Mouse (Mus musculus) adrenal gland, adult 8-10 months (tissue): ENCODE data around the gene Ppara. TPM values are rescaled to one million over a fixed set of nuclear protein-coding genes. Genes with fewer than 3 reads are reported as not detected.

Source experiments
- DNase-seq: peaks from one replicate; pipeline ENCODE4 v3.0.0; 2022
- total RNA-seq, 4 experiments: library from RNA; stranded (reverse); gene quantifications; 2 replicates each; pipeline ENCODE4 v1.2.4; 2022

Gene Ppara
- total RNA-seq, 4 experiments from 2014 or later, result 6.9 to 25.9 (median 18.7) TPM

DNA sequence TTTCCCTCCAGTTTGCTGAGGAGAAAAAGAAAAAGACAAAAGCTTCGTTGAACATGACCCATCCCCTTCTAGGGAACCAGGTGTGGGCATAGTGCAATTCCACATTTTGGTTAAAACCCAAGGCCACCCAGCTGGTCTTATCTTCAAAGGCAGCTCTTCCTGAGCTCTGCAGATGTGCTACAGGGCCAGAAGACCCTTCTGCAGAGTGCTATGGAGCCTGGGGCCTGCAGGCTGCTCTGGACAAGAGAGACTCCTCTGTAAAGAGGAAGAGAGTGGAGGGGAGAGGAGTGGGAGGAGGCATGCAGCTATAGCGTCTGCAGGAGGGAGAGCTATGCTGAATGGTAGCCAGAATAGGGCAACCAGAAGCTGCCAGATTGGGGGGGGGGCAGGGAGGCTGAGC is 4.8 kb upstream of the Ppara start:
- no peak for DNase-seq

DNA sequence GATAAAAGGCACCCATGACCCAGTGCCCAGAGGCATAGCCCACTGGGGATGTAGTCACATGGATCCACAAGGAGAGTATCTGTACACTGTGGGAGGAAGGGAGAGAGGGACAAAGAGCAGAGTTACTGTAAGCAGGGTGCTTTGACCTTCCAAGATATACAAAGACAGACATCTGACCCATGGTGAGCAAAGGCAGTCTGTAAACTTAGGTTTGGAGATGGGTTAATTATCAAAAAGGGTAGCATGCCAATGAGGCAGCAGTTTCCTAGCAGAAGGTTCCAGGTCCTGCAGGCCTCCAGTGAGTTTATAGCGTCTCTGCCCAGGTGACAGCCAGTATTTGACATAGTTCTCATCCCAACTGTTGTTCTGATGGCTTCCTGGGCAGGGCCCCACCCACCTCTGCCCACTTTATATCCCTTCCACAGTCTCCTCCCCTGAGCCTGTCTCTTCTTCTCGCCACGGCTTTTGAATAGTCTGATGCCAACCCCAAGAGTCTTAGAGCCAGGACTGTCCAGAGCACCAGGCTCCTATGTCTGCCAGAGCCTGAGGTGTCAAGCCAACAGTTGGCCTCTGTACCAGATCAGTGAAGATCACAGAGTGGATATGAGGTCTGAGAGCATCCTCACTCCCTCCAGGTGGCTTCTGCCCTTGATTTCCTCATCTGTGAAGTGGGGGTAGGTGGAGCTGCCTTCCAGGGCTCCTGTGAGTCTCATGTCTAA is 2.7 kb upstream of the Ppara start:
- no peak for DNase-seq

DNA sequence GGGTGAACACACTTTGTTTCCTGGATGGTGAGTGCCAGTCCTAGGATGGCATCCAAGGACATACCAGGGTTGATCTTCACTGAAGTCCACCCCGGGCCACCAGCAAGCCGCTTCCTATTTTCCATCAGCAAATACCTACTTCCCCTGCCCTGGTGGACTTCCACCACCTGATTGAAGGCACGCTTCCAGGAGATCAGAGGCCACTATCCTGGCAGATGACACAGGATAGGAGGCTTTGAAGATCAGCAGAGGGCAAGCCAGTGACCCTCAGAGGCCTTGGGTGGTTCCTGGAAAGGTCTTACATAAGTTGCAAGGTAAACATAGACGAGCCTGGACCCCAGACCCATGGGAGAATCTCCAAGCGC is 2.2 kb upstream of the Ppara start:
- DNase-seq, result no peak

DNA sequence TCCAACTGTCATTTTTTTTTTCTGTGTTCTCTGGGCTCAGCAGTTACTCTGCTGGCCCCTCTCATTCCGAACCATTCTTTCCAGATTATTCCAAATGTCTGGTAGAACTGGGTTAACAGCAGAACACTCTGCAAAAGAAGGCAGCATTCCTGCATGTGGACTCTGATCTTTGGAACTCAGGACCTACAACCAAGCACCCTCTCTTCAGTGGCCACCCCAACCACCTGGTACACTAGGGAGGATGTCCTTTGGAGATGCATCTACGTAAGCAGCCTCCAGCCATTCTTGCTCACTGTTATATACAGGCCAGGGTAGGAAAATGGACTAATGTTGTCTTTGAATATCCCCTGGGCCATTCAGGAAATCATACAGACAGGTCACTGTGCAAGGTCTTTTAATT is 1.1 kb upstream of the Ppara start:
- DNase-seq, result no peak

GRCm38 (mm10) chr15:85734148-85734547 is 635 bp upstream of the Ppara start:
- DNase-seq, result no peak

DNA sequence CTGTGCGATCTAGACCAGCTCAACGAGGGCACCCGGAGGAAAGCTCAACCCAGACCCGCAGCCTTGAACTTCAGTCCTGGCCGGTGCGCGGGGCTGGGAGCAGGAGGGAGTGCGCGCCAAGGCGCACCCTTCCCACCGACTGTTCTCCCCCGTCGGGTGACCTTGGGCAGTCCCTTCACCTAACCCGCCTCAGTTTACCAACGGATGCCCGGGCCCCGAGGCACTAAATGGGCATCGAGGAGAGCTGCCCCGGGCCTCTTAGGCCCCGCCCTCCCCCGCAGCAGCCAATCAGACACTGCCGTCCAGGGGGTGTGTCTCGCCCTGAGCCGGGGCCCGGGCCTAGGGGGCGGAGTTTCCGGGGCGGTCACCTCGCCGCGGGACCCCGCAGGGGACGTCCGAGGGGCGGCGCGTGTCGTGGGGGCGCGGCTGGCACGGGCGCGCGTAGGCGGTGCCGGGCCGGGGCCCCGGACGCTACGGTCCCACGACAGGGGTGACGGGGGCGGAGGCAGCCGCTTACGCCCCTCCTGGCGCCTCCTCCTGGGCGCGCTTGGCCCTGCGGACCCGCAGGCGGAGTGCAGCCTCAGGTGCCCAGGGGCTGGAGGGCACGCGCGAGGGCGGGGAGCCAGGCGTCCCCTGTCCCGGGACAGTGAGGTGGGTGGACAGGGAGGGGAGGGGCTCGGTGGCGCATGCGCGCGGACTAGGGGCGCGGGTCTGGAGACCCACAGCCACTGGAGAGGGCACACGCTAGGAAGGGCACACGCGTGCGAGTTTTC is 466 bp downstream of the Ppara start:
- DNase-seq, result peak; percentile 96

DNA sequence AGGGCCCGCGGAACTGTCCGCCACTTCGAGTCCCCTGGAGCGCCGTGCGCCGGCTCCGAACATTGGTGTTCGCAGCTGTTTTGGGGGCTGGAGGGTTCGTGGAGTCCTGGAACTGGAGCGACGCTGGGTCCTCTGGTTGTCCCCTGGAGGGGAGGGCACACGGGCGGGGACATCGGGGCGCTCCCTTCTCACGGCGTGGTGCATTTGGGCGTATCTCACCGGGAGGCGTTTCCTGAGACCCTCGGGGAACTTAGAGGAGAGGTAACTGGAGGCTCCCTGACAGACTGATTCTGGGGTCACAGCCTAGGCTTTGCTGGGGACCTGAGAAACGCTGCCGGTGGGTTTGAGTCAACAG is 1.0 kb downstream of the Ppara start:
- DNase-seq, result no peak

- DNase-seq, result no peak
Measured at GRCm38 (mm10) chr15:85736506-85736905, 1.7 kb downstream of the Ppara start.

DNA sequence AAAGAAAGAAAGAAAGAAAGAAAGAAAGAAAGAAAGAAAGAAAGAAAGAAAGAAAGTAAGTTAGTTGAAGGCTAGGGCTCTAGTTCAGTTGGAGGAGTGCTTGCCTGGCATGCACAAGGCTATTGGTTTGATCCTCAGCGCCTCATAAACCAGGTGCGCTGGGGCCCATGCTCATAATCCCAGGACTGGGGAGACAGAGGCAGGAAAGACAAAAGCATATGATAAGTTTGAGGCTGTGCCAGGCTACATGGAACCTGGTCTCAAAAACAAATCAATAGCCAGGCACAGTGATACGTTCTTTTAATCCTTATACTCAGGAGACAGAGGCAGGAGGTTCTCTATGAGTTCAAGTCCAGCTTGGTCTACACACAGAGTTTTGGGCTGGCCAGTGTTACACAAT is 3.6 kb downstream of the Ppara start:
- DNase-seq, result no peak

DNA sequence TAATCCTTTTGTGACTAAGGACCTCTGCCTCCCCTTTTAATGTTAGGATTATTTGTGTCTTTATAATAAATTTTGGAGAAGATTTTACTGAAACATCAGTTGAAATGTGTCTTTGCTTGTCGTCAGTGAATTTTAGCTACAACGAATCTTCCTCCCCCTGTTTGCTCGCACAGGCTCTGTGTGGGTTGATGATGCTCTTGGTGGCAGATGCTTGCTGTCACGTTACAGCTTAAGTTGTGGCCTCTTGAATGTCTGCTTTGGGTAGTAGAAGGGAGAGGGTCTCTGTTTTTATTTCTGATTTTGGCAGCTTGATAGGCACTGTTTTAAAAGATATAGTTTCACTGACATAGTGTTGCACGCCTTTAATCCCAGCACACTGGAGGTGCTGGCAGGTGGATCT is 4.2 kb downstream of the Ppara start:
- no peak for DNase-seq

GRCm38 (mm10) chr15:85742608-85743007 is 7.8 kb downstream of the Ppara start:
- DNase-seq, result no peak

- no peak for DNase-seq
Measured at GRCm38 (mm10) chr15:85743946-85744345, 9.2 kb downstream of the Ppara start.

GRCm38 (mm10) chr15:85746178-85746577 is 11.4 kb downstream of the Ppara start:
- no peak for DNase-seq

GRCm38 (mm10) chr15:85746671-85747070 is 11.9 kb downstream of the Ppara start:
- no peak for DNase-seq

GRCm38 (mm10) chr15:85747951-85748350 is 13.2 kb downstream of the Ppara start:
- no peak for DNase-seq

- DNase-seq, result no peak
Measured at GRCm38 (mm10) chr15:85748466-85748865, 13.7 kb downstream of the Ppara start.

GRCm38 (mm10) chr15:85749141-85749540 is 14.4 kb downstream of the Ppara start:
- DNase-seq, result no peak

DNA sequence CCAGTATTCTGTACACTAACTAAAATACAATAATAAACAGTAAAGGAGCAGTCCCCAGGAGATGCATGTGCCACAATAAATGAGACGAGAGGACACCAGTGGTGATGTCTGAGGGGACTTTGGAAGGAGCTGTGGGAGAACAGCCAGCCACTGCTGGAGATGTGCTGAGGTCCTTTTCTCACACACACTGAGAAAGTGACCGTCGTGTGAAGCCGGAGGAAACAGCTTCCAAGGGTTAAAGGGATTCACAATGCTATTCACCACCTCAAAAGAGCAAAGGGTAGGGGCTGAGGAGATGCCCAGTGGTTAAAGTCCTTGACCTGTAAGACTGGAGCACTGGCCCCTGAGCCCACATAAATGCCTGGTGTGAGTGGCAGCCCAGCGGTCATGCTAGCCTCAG is 15.3 kb downstream of the Ppara start:
- no peak for DNase-seq

DNA sequence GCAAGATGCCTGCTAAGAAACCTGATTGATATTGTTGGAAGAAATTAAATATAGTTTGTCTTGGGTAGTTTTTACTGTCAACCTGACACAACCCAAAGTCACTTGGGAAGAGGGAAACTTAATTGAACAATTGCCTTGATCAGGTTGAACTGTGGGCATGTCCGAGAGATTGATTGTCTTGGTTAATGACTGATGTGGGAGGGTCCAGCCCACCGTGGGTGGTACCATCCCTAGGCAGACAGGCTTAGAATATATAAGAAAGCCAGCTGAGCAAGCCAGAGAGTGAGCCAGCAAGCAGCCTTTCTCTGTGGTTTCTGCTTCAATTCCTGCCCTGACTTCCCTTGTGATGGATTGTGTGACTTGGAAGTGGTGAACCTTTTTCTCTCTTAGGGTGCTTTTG is 17.9 kb downstream of the Ppara start:
- no peak for DNase-seq

DNA sequence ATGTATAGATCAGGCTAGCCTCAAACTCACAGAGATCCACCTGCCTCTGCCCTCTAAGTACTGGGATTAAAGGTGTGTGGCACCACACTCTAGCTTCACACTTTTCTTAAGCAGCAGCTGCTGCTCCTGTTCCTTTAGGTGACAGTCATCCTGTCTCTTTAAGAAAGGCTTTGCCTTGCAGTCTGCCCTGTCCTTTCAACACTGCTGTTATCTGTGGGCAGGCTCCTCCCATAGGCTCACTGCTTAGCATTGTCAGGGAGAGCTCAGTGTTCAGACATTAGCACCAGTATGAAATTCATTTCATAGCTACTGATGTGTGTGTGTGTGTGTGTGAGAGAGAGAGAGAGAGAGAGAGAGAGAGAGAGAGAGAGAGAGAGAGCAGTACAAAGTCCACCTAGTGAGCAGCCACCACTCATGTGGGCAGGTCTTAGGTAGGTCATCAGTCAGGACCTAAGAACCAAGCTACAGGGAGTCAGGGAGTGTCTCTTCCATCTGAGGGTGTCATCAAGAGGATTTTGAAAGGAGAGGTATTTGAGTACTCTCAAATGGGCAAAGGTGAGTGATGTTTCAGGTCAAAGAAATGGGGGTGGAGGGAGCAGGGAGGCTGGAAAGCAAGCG is 19.4 kb downstream of the Ppara start:
- DNase-seq, result no peak

- DNase-seq, result no peak
Measured at GRCm38 (mm10) chr15:85755214-85755613, 20.4 kb downstream of the Ppara start.

DNA sequence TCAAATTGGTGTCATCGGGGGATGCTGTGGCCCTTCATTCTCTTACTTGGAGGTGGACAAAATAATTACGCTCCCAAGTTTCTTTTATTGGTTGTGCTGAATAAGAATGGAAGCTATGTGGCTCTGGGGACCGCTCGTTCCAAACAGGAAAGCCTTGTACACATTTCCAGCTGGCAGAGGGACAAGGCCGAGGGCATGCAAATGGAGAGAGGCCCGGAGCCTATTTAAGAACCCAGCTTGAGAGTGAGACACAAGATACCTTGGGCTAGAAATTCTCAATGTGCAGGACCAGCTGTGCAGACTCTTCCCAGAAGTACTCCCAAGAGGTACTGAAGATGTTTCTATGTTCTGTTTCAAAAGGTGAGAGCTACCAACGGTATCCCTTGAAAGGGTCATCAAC is 21.8 kb downstream of the Ppara start:
- DNase-seq, result no peak

- DNase-seq, result no peak
Measured at GRCm38 (mm10) chr15:85757768-85758167, 23.0 kb downstream of the Ppara start.

GRCm38 (mm10) chr15:85762761-85763160 is 28.0 kb downstream of the Ppara start:
- DNase-seq, result no peak
